Mouse (Mus musculus): ENCODE measurements at regions not wholly inside any gene's neighbourhood (a gene's known extent, or its start where the extent isn't known, plus 50 kb on each side); places are given as distances from the start of the nearest gene placed in this dataset.

DNA sequence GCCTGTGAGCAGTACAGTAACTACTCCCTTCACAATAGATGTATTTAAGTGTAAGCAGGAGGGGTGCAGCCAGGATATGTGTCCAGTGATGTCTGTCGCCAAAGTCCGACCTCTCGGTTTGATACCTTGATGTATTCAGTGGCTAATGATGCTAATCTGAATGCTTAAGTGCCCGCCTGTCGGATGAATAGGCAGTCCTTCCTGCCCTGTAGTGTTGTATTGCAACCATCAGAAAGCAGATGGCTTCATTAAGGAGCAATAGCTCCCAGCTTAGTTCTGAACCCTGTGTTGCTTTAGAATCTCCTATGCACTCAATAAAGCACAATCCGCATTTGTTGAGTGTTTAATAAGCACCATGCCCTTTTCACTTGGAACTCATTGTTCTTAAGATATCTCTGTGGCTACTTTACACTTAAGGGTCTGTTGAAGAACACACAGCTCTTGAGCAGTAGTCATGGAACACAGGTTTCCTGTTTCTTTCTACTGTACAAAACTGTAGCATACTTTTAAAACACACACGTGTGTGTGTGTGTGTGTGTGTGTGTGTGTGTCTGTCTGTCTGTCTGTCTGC lies 152.5 kb downstream of the Oma1 start:
- TF ChIP-seq POLR2A (IDR thresholded peaks at IDR 0.05; ENCODE audit: low read depth, low read length), result no peak
- no peak for TF ChIP-seq CTCF (conservative IDR thresholded peaks at IDR 0.05; ENCODE audit: insufficient read depth, insufficient read length, low read depth, low read length)

Data from kidney, adult 2 months (tissue).